In genomic region chr17:45557246-45557824, GRCm38 (mm10) we compare ENCODE assay signal across 10 mouse cellular contexts. TPM values are rescaled to one million over a fixed set of nuclear protein-coding genes. Genes with fewer than 3 reads are reported as not detected.
A peak's percentile ranks its signal among the peaks of the same experiment; 100 is the strongest.
DNase-seq lines count a peak whose midpoint lies in the region; ATAC-seq and TF ChIP-seq lines count a peak whose summit lies in the region.
"Had no signal": no experiment of that assay in that cellular context is flagged by ENCODE, and none has a peak within 500 bp of the region (broad histone marks: within the 10 kb centered on the region; RNA-seq: fewer than 3 reads in every experiment).

No protein-coding gene starts in this region.

- H3K27me3 ChIP-seq in heart, embryonic 10.5 days (ENCODE audit: insufficient read depth, poor library complexity, severe bottlenecking), result peaks cover 61% of the 10 kb centered on the region
- H3K27me3 ChIP-seq in spleen, adult 2 months (ENCODE audit: control insufficient read depth, insufficient read depth, low read length), result no peaks in the 10 kb centered on the region
- peaks cover 48% of the 10 kb centered on the region for H3K27me3 ChIP-seq in liver, embryonic 12.5 days (replicated peaks)

- no peak for ATAC-seq in liver, embryonic 12.5 days

- TF ChIP-seq CTCF in spleen, adult 2 months (IDR thresholded peaks at IDR 0.05; ENCODE audit: extremely low read depth, insufficient read depth, insufficient read length, insufficient replicate concordance), result no peak

- 0 out of 2 replicates have a peak, but pooled peaks cover 7% of the 10 kb centered on the region for H3K36me3 ChIP-seq in heart, embryonic 10.5 days
- H3K36me3 ChIP-seq in spleen, adult 2 months (ENCODE audit: control insufficient read depth, insufficient read depth, low read length), result peaks cover 25% of the 10 kb centered on the region
- H3K36me3 ChIP-seq in liver, embryonic 12.5 days, result peaks cover 5% of the 10 kb centered on the region; the same call in 1 of the 2 replicates

- WGBS in heart, embryonic 10.5 days, result 59% methylated on average over 6 of the region's 7 CpGs
- WGBS in spleen, adult 2 months, result under 1% methylated on average over 7 of the region's 7 CpGs
- WGBS in liver, embryonic 12.5 days (ENCODE audit: insufficient replicate concordance), result 37% methylated on average over 6 of the region's 7 CpGs

- peak overlapping the region; percentile 22; the same call in 1 of the 2 replicates for H3K4me3 ChIP-seq in heart, embryonic 10.5 days
- peak overlapping the region; percentile 97 for H3K4me3 ChIP-seq in spleen, adult 2 months (ENCODE audit: extremely low read depth, insufficient read depth, insufficient read length)
- 0 out of 2 replicates have a peak overlapping the region, but pooled peaks have one; percentile 58 for H3K4me3 ChIP-seq in liver, embryonic 12.5 days

- H3K4me2 ChIP-seq in liver, embryonic 12.5 days, result peak overlapping the region; percentile 84

- no peaks in the 10 kb centered on the region for H3K9me3 ChIP-seq in heart, embryonic 10.5 days
- no peaks in the 10 kb centered on the region for H3K9me3 ChIP-seq in liver, embryonic 12.5 days (replicated peaks)

- peaks cover 33% of the 10 kb centered on the region for H3K4me1 ChIP-seq in heart, embryonic 10.5 days
- peaks cover 9% of the 10 kb centered on the region; the same call in 1 of the 2 replicates for H3K4me1 ChIP-seq in spleen, adult 2 months (ENCODE audit: control insufficient read depth, insufficient read depth, insufficient read length)
- H3K4me1 ChIP-seq in liver, embryonic 12.5 days, result peaks cover 27% of the 10 kb centered on the region

- no peak for DNase-seq in heart, embryonic 10.5 days (ENCODE audit: low spot score)
- no peak for DNase-seq in heart, postnatal 14 days
- peak in 1 of 2 experiments; percentile 56 for DNase-seq in spleen, adult 2 months (ENCODE audit: low read depth in 1 of 2, low spot score in 2 of 2)
- DNase-seq in spleen, adult 12 weeks (ENCODE audit: low spot score), result no peak
- no peak for DNase-seq in frontal cortex, postnatal 10 days (ENCODE audit: low spot score in 2 of 2)
- no peak for DNase-seq in Muller cell, postnatal 12 days (ENCODE audit: inconsistent ontology term)
- DNase-seq in adrenal gland, postnatal 14 days, result no peak

- TF ChIP-seq POLR2A in spleen, adult 2 months (IDR thresholded peaks at IDR 0.05; ENCODE audit: low read depth, low read length), result no peak

- H3K27ac ChIP-seq in heart, embryonic 10.5 days, result no peak overlapping the region; the same call in 1 of the 2 replicates
- H3K27ac ChIP-seq in spleen, adult 2 months (ENCODE audit: insufficient read depth, low read length), result peak overlapping the region; percentile 89
- no peak overlapping the region for H3K27ac ChIP-seq in liver, embryonic 12.5 days

- H3K9ac ChIP-seq in liver, embryonic 12.5 days, result no peak overlapping the region

- intact Hi-C loops in heart, postnatal 14 days (cut with DNase I), result no loop called here

RNA-seq across cellular contexts. Expression of gene Nfkbie, which starts 1.8 kb away (rescaled TPM):
- 2.8 and 3.7 TPM in 2 replicates for polyA plus RNA-seq in heart, embryonic 10.5 days (2016; fragmentation: Nextera tagmentation; extraction: Ambion mirVana)
- 1 to 10 TPM; 1.5 to 2.1 TPM for total RNA-seq in heart, postnatal 14 days (2021)
- polyA plus RNA-seq in spleen, adult 2 months (2012; rRNA removed), result 50.4 and 65.9 TPM in 2 replicates
- 2.0 TPM in 2 replicates for polyA plus RNA-seq in liver, embryonic 12.5 days (2016; fragmentation: Nextera tagmentation; extraction: Ambion mirVana)
- total RNA-seq in adrenal gland, postnatal 14 days (2021), result 3.6 and 8.7 TPM in 2 replicates

RNA-seq across cellular contexts. Expression of gene Slc35b2, which starts 6.3 kb away (rescaled TPM):
- polyA plus RNA-seq in heart, embryonic 10.5 days (2016; fragmentation: Nextera tagmentation; extraction: Ambion mirVana), result 107 and 118 TPM in 2 replicates
- total RNA-seq in heart, postnatal 14 days (2021), result 10 to 100 TPM; 28.8 to 29.9 TPM
- polyA plus RNA-seq in spleen, adult 2 months (2012; rRNA removed), result 70.9 and 71.3 TPM in 2 replicates
- 69.1 and 72.5 TPM in 2 replicates for polyA plus RNA-seq in liver, embryonic 12.5 days (2016; fragmentation: Nextera tagmentation; extraction: Ambion mirVana)
- total RNA-seq in adrenal gland, postnatal 14 days (2021), result 54.8 and 56.1 TPM in 2 replicates

RNA-seq across cellular contexts. Expression of gene Tmem151b, which starts 7.9 kb away (rescaled TPM):
- polyA plus RNA-seq in heart, embryonic 10.5 days (2016; fragmentation: Nextera tagmentation; extraction: Ambion mirVana), result 0.84 and 1.7 TPM in 2 replicates
- total RNA-seq in heart, postnatal 14 days (2021), result under 1 TPM; 0.07 to 0.49 TPM
- polyA plus RNA-seq in spleen, adult 2 months (2012; rRNA removed), result 2.3 and 2.8 TPM in 2 replicates
- 0.30 and 0.31 TPM in 2 replicates for polyA plus RNA-seq in liver, embryonic 12.5 days (2016; fragmentation: Nextera tagmentation; extraction: Ambion mirVana)
- 0.33 and 1.6 TPM in 2 replicates for total RNA-seq in adrenal gland, postnatal 14 days (2021)

RNA-seq across cellular contexts. Expression of gene Hsp90ab1, which starts 15.7 kb away (rescaled TPM):
- polyA plus RNA-seq in heart, embryonic 10.5 days (2016; fragmentation: Nextera tagmentation; extraction: Ambion mirVana), result 1,633 and 1,893 TPM in 2 replicates
- total RNA-seq in heart, postnatal 14 days (2021), result 100 to 1,000 TPM; 897 to 986 TPM
- 194 and 202 TPM in 2 replicates for polyA plus RNA-seq in spleen, adult 2 months (2012; rRNA removed)
- 1,007 and 1,098 TPM in 2 replicates for polyA plus RNA-seq in liver, embryonic 12.5 days (2016; fragmentation: Nextera tagmentation; extraction: Ambion mirVana)
- total RNA-seq in adrenal gland, postnatal 14 days (2021), result 1,351 and 1,485 TPM in 2 replicates

RNA-seq across cellular contexts. Expression of gene Tcte1, which starts 34.1 kb away (rescaled TPM):
- polyA plus RNA-seq in heart, embryonic 10.5 days (2016; fragmentation: Nextera tagmentation; extraction: Ambion mirVana), result 0.36 and 0.80 TPM in 2 replicates
- under 1 TPM in 1 of 2 experiments, not detected in 1; 0.12 TPM for total RNA-seq in heart, postnatal 14 days (2021)
- 0.16 and 0.45 TPM in 2 replicates for polyA plus RNA-seq in spleen, adult 2 months (2012; rRNA removed)
- polyA plus RNA-seq in liver, embryonic 12.5 days (2016; fragmentation: Nextera tagmentation; extraction: Ambion mirVana), result 0.08 and 0.14 TPM in 2 replicates
- not detected in 2 replicates for total RNA-seq in adrenal gland, postnatal 14 days (2021)
- total RNA-seq: neutrophil, adult 5-6 weeks had no signal
- polyA plus RNA-seq: inflammation-experienced regulatory T-cells, adult 6 months had no signal

Comparison
In these comparisons a context has a peak if more than half of its experiments do, and no peak if none do; other contexts are left out.
1. H3K4me3 ChIP-seq: peak in every context shown above with its lines; median percentile 97 in spleen, adult 2 months; 58 in liver, embryonic 12.5 days; 22 in heart, embryonic 10.5 days.
2. RNA of gene Nfkbie, which starts 1.8 kb away (polyA plus RNA-seq): 50.4 to 65.9 TPM in spleen, adult 2 months; 2.8 to 3.7 TPM in heart, embryonic 10.5 days and 2.0 TPM in liver, embryonic 12.5 days; every median in the first group is over 10 times any median in the second.